Mouse (Mus musculus) spleen, adult 2 months (tissue): ENCODE data around the gene Jsrp1. TPM values are rescaled to one million over a fixed set of nuclear protein-coding genes. Genes with fewer than 3 reads are reported as not detected.

Experiments
- DNase-seq, 2 experiments: peaks; one replicate each; pipeline versions ENCODE4 v3.0.0 to v3.0.0-alpha.2; 2012 to 2021; ENCODE audit warnings: low spot score in 2 of 2, low read depth in 1 of 2
- H3K27ac ChIP-seq: fragments of 200-500 bp; 2 replicates; pipeline ENCODE4 v1.5.1; 2012; ENCODE audit warnings: low read length, inconsistent platforms; ENCODE audit not compliant: insufficient read depth
- H3K27me3 ChIP-seq: fragments of 200-500 bp; 2 replicates; pipeline ENCODE4 v1.6.1; 2012; ENCODE audit warnings: mild to moderate bottlenecking, moderate library complexity, low read length, inconsistent platforms; ENCODE audit not compliant: control insufficient read depth, insufficient read depth
- H3K36me3 ChIP-seq: fragments of 200-500 bp; 2 replicates; pipeline ENCODE4 v1.6.1; 2012; ENCODE audit warnings: mild to moderate bottlenecking, low read length, inconsistent platforms; ENCODE audit not compliant: control insufficient read depth, insufficient read depth
- H3K4me1 ChIP-seq: fragments of 200-500 bp; 2 replicates; pipeline ENCODE4 v1.6.1; 2011; ENCODE audit warnings: inconsistent platforms; ENCODE audit not compliant: control insufficient read depth, insufficient read depth, insufficient read length
- H3K4me3 ChIP-seq: fragments of 200-500 bp; 2 replicates; pipeline ENCODE4 v1.5.1; 2011; ENCODE audit warnings: mild to moderate bottlenecking, inconsistent platforms; ENCODE audit not compliant: insufficient read depth, insufficient read length; ENCODE audit errors: extremely low read depth
- CTCF ChIP-seq: fragments of 200-500 bp; IDR thresholded peaks from 2 replicates; pipeline ENCODE4 v1.5.1; 2011; ENCODE audit warnings: mild to moderate bottlenecking, inconsistent platforms; ENCODE audit not compliant: insufficient read depth, insufficient read length, insufficient replicate concordance; ENCODE audit errors: extremely low read depth
- POLR2A ChIP-seq: fragments of 200-500 bp; IDR thresholded peaks from 2 replicates; pipeline ENCODE4 v1.6.1; 2011; ENCODE audit warnings: low read depth, low read length, inconsistent platforms
- WGBS: fragments of 180-500 bp; shearing (Covaris S2); methylation state at CpG from one replicate; pipeline ENCODE4 v1.1.7; 2018; 5-methylcytosine and 5-hydroxymethylcytosine counted together
- polyA plus RNA-seq: library from polyadenylated mRNA; depleted of rRNA; stranded (reverse); fragments of >200 nt; gene quantifications from 2 replicates; pipeline ENCODE4 v1.2.3, GENCODE M21; 2012; rRNA removed

The Jsrp1 gene
- not detected in 2 replicates for polyA plus RNA-seq

DNA sequence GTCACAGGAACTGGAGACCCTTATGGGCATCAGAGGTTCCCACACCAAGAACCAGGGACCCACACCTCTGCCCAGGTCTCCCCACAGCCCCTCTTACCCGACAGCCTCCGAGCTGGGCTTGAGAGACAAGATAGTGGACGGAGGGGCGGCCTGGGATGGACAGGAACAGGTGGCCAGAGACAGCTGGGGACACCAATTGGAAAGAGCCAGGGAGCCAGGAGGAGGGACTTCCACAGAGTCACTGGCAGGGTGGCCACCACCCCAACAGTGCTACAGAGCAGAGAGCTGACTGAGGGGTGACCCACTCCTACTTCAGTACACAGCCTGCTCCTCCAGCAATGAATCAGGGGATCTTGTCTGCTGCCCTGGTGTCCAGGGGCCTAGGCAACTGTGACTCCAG, at the start of gene Jsrp1:
Gene Jsrp1 (minus strand): TSS at position 133 of the 400 bp plus-strand sequence.
- peaks cover 15% of the 10 kb centered on the region; the same call in 1 of the 2 replicates for H3K27me3 ChIP-seq
- H3K27ac ChIP-seq = no peak within 1 kb of the TSS
- no peak for DNase-seq
- H3K4me3 ChIP-seq = no peak within 1 kb of the TSS
- WGBS = 92% methylated on average over 4 of the region's 4 CpGs
- H3K36me3 ChIP-seq = no peaks in the 10 kb centered on the region
- TF ChIP-seq POLR2A = no peak
- H3K4me1 ChIP-seq = no peaks in the 10 kb centered on the region

DNA sequence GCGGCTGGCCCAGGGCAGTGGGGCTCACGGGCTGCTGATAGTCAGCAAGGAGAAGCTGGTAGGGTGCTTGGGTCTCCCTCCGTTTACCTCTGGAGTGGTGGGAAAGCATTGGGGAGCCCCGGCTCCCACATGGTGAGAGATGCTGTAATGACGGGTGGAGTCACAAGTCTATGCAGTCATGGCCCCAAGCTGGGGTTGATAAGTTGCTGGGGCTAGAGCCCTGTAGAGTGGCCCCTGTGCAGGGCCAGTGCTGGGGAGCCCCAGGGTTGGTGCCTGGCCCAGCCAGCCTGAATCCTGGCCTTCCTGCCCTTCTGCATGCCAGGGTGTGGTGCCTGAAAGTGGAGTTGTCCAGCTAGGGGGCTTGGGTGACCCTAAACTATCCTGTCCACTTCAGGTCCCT, 49.0 kb upstream of the Jsrp1 start:
- WGBS = 97% methylated on average over 5 of the region's 5 CpGs
- H3K4me1 ChIP-seq = no peaks in the 10 kb centered on the region
- H3K27ac ChIP-seq = no peak overlapping the region
- H3K4me3 ChIP-seq = no peak overlapping the region
- H3K36me3 ChIP-seq = peaks cover 15% of the 10 kb centered on the region
- TF ChIP-seq CTCF = no peak
- no peaks in the 10 kb centered on the region for H3K27me3 ChIP-seq
- no peak for DNase-seq

DNA sequence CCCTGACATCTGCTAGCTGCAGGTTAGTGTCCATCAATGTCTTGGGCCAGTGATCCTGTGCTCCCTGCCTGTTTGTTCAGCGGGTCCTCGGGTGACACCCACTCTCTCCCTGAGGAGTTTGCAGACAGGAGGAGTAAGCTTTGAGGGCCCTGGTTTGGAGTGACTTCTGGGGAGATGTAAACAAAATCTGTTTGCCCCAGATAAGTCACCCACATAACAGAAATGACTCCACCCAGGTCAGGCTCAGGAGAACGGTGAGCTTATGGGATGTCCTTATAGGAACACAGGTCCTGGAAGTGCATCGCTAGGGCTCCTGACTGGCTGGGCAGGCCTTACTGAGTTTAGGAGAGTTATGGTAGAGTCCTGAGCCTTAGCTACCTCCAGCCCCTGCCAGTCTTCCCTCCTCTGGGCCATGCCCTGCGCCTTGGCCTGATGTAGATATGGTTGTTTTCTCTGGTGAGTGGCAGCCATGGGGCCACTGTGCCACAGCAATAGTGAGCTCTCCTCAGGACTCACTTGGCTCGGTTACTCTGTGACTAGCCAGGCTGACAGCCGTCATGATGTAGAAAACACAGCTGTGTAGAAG, 45.1 kb upstream of the Jsrp1 start:
- WGBS = 79% methylated on average over 7 of the region's 7 CpGs
- no peak for DNase-seq
- TF ChIP-seq POLR2A (no peak), CTCF (no peak)
- H3K4me3 ChIP-seq = no peak overlapping the region
- H3K27me3 ChIP-seq = no peaks in the 10 kb centered on the region
- peak overlapping the region; percentile 56; the same call in 1 of the 2 replicates for H3K27ac ChIP-seq
- H3K4me1 ChIP-seq = peaks cover 4% of the 10 kb centered on the region
- peaks cover 12% of the 10 kb centered on the region for H3K36me3 ChIP-seq

DNA sequence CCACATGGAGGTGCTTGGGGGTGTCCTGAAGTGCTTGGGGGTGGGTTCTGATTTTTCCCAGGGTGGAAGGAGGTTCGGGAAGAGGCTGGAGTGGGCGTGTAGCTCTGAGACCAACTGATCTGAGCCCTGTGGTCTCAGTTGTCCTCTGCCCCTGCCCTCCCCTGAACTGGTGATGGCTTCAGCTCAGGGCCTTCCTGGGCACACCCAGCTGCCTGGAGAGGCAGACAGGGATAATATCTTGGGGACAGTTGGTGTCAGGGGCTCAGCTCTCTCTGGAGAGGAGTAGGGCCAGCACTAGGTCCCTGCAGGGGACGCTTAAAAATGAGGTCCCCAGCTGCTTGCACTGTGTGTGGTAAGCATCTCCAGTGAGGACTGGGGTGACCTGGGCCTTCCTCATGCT, 44.5 kb upstream of the Jsrp1 start:
- Histone ChIP-seq H3K27ac (peak overlapping the region; percentile 26), H3K36me3 (peaks cover 11% of the 10 kb centered on the region), H3K4me1 (peaks cover 4% of the 10 kb centered on the region), H3K4me3 (no peak overlapping the region), H3K27me3 (no peaks in the 10 kb centered on the region)
- TF ChIP-seq POLR2A = no peak
- no peak for TF ChIP-seq CTCF
- DNase-seq = no peak
- 80% methylated on average over 3 of the region's 3 CpGs for WGBS

DNA sequence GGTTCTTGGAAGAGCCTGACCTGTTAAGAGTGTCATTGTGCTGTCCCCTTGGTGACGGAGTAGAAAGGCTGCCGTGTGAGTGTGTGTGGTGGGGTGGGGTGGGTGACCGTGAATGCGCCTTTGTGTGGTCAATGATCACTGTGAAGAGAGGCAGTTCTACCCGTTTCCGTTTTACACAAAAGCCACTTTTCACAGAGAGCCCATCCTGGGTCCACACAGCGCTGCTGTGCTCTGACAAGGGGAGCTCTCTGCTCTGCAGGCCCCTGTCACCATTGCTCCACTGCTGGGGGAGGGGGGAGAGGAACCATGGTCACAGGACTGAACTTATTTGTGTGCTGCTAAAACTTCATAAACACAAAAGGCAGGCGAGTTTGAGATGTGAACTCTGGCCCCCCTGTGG, 44.1 kb upstream of the Jsrp1 start:
- TF ChIP-seq CTCF = no peak
- no peak for TF ChIP-seq POLR2A
- no peak for DNase-seq
- WGBS = 58% methylated on average over 8 of the region's 8 CpGs
- Histone ChIP-seq H3K4me3 (peak overlapping the region; percentile 9; the same call in 1 of the 2 replicates), H3K36me3 (peaks cover 11% of the 10 kb centered on the region), H3K27me3 (no peaks in the 10 kb centered on the region), H3K27ac (peak overlapping the region; percentile 26), H3K4me1 (peaks cover 4% of the 10 kb centered on the region)

DNA sequence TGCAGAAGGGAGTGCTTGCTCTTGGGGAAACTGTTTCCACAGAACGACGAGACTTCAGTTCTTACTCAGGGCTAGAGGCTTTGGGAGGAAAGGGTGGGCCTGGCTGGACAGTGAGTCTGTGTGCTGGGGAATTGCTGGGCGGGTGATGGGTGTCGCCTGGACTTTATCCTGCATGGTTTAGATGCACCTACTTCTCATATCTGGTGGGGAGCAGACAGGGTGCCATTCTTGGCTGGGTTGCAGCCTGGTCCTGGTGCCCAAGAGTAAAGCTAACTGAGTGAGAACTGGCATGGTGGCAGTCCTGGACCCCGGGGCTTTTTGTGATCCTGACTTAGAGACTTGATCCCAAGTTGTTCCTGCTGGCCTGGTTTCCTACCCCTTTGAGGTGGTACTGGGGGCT, 43.6 kb upstream of the Jsrp1 start:
- H3K4me3 ChIP-seq = peak overlapping the region; percentile 9; the same call in 1 of the 2 replicates
- peak overlapping the region; percentile 26 for H3K27ac ChIP-seq
- peaks cover 4% of the 10 kb centered on the region for H3K4me1 ChIP-seq
- H3K36me3 ChIP-seq = peaks cover 9% of the 10 kb centered on the region; the same call in 1 of the 2 replicates
- 77% methylated on average over 5 of the region's 5 CpGs for WGBS
- H3K27me3 ChIP-seq = no peaks in the 10 kb centered on the region
- TF ChIP-seq POLR2A (no peak), CTCF (no peak)
- no peak for DNase-seq

DNA sequence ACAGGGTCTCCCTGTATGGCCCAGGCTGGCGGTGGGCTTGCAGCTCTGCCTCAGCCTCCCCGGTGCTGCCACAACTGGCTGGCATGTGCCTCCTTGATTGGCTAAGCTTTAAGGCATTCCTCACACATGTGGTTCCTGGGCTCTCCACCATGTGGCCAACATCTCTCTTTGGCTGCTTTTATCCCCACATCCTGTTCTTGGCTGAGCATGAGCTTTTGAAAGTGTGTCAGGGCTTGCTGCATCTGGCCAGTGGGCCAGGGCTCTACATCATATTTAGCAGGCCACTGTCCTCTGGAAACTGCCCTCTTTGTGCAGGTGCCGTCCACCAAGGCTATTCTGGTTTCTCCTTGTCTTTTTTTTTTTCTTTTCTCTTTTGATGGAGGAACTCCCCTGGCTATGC, 43.0 kb upstream of the Jsrp1 start:
- peaks cover 4% of the 10 kb centered on the region for H3K4me1 ChIP-seq
- no peak for TF ChIP-seq CTCF
- TF ChIP-seq POLR2A = no peak
- DNase-seq = no peak
- peak overlapping the region; percentile 7 for H3K27ac ChIP-seq
- peaks cover 11% of the 10 kb centered on the region; the same call in 1 of the 2 replicates for H3K36me3 ChIP-seq
- 51% methylated on average over 3 of the region's 3 CpGs for WGBS
- H3K27me3 ChIP-seq = no peaks in the 10 kb centered on the region
- no peak overlapping the region for H3K4me3 ChIP-seq
